Mouse (Mus musculus) myocyte (in vitro differentiated cells): ENCODE results near the gene Als2cr12. TPM values are rescaled to one million over a fixed set of nuclear protein-coding genes. Genes with fewer than 3 reads are reported as not detected.
A peak's percentile ranks its signal among the peaks of the same experiment; 100 is the strongest.

Experiments
- H3K27me3 ChIP-seq: one replicate; pipeline ENCODE4 v1.6.1; 2011; ENCODE audit not compliant: control insufficient read depth, insufficient read depth, insufficient read length
- H3K36me3 ChIP-seq: one replicate; pipeline ENCODE4 v1.6.1; 2011; ENCODE audit not compliant: control insufficient read depth, insufficient read depth
- H3K4me2 ChIP-seq: one replicate; pipeline ENCODE4 v1.6.1; 2011; ENCODE audit warnings: low read depth, control low read depth
- H3K4me3 ChIP-seq: one replicate; pipeline ENCODE4 v1.5.1; 2011; ENCODE audit warnings: mild to moderate bottlenecking, control low read depth, moderate library complexity
- H3K79me2 ChIP-seq: one replicate; pipeline ENCODE4 v1.6.1; 2011; ENCODE audit not compliant: control insufficient read depth, insufficient read depth
- H3ac ChIP-seq: one replicate; pipeline ENCODE4 v1.6.1; 2011; ENCODE audit not compliant: control insufficient read depth, insufficient read length
- CEBPB ChIP-seq: IDR thresholded peaks from 2 replicates; pipeline ENCODE4 v1.6.1; 2011; ENCODE audit warnings: mild to moderate bottlenecking, moderate library complexity; ENCODE audit not compliant: poor library complexity, insufficient read depth, severe bottlenecking
- E2F4 ChIP-seq: IDR thresholded peaks from one replicate; pipeline ENCODE4 v1.6.1; 2011; ENCODE audit warnings: mild to moderate bottlenecking, control low read depth, moderate library complexity; ENCODE audit not compliant: insufficient read depth
- MAX ChIP-seq: IDR thresholded peaks from one replicate; pipeline ENCODE4 v1.6.1; 2011; ENCODE audit warnings: low read depth, mild to moderate bottlenecking, control low read depth
- MYOD1 ChIP-seq, 3 experiments: IDR thresholded peaks; one replicate each; pipeline ENCODE4 v1.6.1; 2011; ENCODE audit warnings: control low read depth in 2 of 3, low read depth in 2 of 3, mild to moderate bottlenecking in 2 of 3, moderate library complexity in 1 of 3; ENCODE audit not compliant: insufficient read length in 2 of 3, control insufficient read depth in 1 of 3
- MYOG ChIP-seq, 3 experiments: IDR thresholded peaks; one replicate each; pipeline ENCODE4 v1.6.1; 2011; ENCODE audit warnings: control low read depth in 2 of 3, low read depth in 2 of 3, mild to moderate bottlenecking in 2 of 3; ENCODE audit not compliant: insufficient read length in 2 of 3, control insufficient read depth in 1 of 3, insufficient read depth in 1 of 3
- POLR2A ChIP-seq: IDR thresholded peaks from one replicate; pipeline ENCODE4 v1.6.1; 2011; ENCODE audit warnings: low read depth, mild to moderate bottlenecking, control low read depth, moderate library complexity; ENCODE audit not compliant: insufficient read length
- POLR2AphosphoS2 ChIP-seq: IDR thresholded peaks from one replicate; pipeline ENCODE4 v1.6.1; 2011; ENCODE audit warnings: low read depth, control low read depth; ENCODE audit not compliant: insufficient read length
- REST ChIP-seq: IDR thresholded peaks from one replicate; pipeline ENCODE4 v1.6.1; 2011; ENCODE audit warnings: mild to moderate bottlenecking, control low read depth, moderate library complexity; ENCODE audit not compliant: insufficient read depth, insufficient read length
- SRF ChIP-seq: IDR thresholded peaks from one replicate; pipeline ENCODE4 v1.6.1; 2011; ENCODE audit warnings: low read depth; ENCODE audit not compliant: control insufficient read depth, insufficient read length
- TCF12 ChIP-seq: IDR thresholded peaks from one replicate; pipeline ENCODE4 v1.6.1; 2011; ENCODE audit warnings: mild to moderate bottlenecking, control low read depth; ENCODE audit not compliant: poor library complexity, insufficient read depth, severe bottlenecking
- TCF3 ChIP-seq: IDR thresholded peaks from one replicate; pipeline ENCODE4 v1.6.1; 2011; ENCODE audit warnings: low read depth, control low read depth; ENCODE audit not compliant: insufficient read length
- USF1 ChIP-seq: IDR thresholded peaks from one replicate; pipeline ENCODE4 v1.6.1; 2011; ENCODE audit warnings: low read depth, mild to moderate bottlenecking, control low read depth, moderate library complexity
- polyA plus RNA-seq: library from polyadenylated mRNA; unstranded; fragments of >200 nt; fragmentation: generic; extraction: Trizol; gene quantifications from one replicate; pipeline ENCODE4 v1.2.1, GENCODE M21; 2012; ENCODE audit warnings: missing spikeins

Als2cr12 gene
- polyA plus RNA-seq, 1 experiment: 0.07 TPM

DNA sequence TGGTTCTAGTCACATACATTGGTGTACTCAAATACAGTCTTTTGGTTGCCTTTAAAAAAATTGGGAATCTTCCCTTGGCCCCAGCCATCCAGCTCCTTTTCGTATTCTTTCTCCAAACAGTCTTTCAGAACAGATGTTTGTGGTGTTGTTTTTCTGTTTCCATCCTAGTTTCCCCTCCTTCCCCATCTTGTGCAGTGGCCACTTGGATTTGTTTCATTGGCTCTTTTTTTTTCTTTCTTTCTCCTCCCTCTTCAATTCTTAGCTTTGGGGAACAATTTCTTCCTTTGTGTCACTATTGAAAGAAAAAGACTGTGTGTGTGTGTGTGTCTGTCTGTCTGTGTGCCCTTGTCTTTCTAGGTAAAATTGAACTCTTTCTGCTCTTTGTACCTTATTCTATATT is 18.6 kb upstream of the Als2cr12 start:
- TF ChIP-seq MYOG (IDR thresholded peaks at IDR 0.05; ENCODE audit: control insufficient read depth in 1 of 3, insufficient read depth in 1 of 3, insufficient read length in 2 of 3, low read depth in 2 of 3) (no peak), CEBPB (no peak), MYOD1 (IDR thresholded peaks at IDR 0.05; ENCODE audit: control insufficient read depth in 1 of 3, insufficient read length in 2 of 3, low read depth in 2 of 3) (no peak)
- H3ac ChIP-seq: no peak overlapping the region

GRCm38 (mm10) chr1:58713893-58714231 is 18.1 kb upstream of the Als2cr12 start:
- peaks cover 17% of the 10 kb centered on the region for H3K36me3 ChIP-seq
- peak overlapping the region; percentile 92 for H3K4me3 ChIP-seq
- H3K4me2 ChIP-seq: peak overlapping the region; percentile 83
- TF ChIP-seq TCF12: no peak
- no peak for TF ChIP-seq MAX
- TF ChIP-seq CEBPB: no peak
- TF ChIP-seq REST: no peak
- no peak for TF ChIP-seq USF1
- TF ChIP-seq MYOG (IDR thresholded peaks at IDR 0.05; ENCODE audit: control insufficient read depth in 1 of 3, insufficient read depth in 1 of 3, insufficient read length in 2 of 3, low read depth in 2 of 3): no peak
- no peak for TF ChIP-seq SRF
- TF ChIP-seq POLR2A: no peak
- TF ChIP-seq E2F4: no peak
- TF ChIP-seq POLR2AphosphoS2: no peak
- no peaks in the 10 kb centered on the region for H3K27me3 ChIP-seq
- peaks cover 45% of the 10 kb centered on the region for H3K79me2 ChIP-seq
- H3ac ChIP-seq: peak overlapping the region; percentile 85

More for the DNA sequence above, 18.6 kb upstream of the Als2cr12 start:
- Histone ChIP-seq H3K79me2 (peaks cover 45% of the 10 kb centered on the region), H3K4me2 (peak overlapping the region; percentile 83), H3K27me3 (no peaks in the 10 kb centered on the region), H3K4me3 (peak overlapping the region; percentile 92), H3K36me3 (peaks cover 17% of the 10 kb centered on the region)

GRCm38 (mm10) chr1:58713081-58713892 is 17.5 kb upstream of the Als2cr12 start:
- Histone ChIP-seq H3ac (peak overlapping the region; percentile 85), H3K27me3 (no peaks in the 10 kb centered on the region), H3K4me3 (peak overlapping the region; percentile 92), H3K4me2 (peak overlapping the region; percentile 83), H3K36me3 (peaks cover 17% of the 10 kb centered on the region), H3K79me2 (peaks cover 45% of the 10 kb centered on the region)
- TF ChIP-seq POLR2A (peak; percentile 49), MAX (no peak), POLR2AphosphoS2 (peak; percentile 23)

DNA sequence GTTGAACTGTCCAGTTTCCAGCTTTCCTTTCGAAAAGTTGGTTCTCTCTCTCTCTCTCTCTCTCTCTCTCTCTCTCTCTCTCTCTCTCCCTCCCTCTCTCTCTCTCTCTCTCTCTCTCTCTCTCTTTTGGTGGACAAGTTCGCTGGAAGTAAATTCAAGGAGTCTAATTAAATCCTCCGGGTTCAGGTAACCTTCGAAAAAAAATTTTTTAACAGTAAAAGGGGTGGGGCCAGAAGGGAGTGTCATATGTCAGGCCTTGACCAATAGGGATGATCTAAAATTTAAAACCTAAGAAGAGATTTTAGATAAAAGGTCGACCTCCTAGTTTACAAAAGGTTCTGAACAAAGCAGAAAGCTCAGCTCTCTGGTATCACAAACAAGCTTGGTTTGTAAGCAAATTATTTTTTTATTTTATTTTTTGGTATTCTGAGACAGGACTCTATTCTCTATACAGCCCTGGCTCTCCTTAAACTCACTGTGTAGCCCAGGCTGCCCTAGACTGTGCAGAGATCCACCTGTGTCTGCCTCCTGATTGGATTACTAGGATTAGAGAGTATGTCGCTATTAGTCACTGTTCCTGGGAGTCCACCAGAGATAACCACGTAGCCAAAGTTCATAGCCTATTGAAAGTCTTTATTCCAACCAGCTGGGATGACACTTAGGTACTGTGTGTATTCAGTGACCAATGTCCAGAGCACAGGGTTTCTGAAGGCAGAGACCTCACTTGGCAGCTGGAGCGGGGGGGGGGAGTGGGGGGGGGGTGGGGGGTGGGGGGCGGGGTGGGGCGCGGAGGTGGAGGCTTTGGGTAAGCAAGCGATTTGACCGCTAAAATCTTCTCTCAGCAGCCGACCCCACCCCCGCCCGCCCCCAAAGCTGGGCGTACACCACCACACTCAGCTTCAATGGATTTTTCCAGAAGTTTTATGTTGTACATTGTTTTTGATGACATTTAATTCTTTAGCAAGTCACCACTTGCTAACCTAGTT is 16.6 kb upstream of the Als2cr12 start:
- Histone ChIP-seq H3ac (peak overlapping the region; percentile 85), H3K36me3 (peaks cover 10% of the 10 kb centered on the region), H3K79me2 (peaks cover 37% of the 10 kb centered on the region), H3K27me3 (no peaks in the 10 kb centered on the region), H3K4me2 (peak overlapping the region; percentile 87), H3K4me3 (peak overlapping the region; percentile 92)
- TF ChIP-seq POLR2A: peak; percentile 36
- no peak for TF ChIP-seq POLR2AphosphoS2
- no peak for TF ChIP-seq TCF12
- no peak for TF ChIP-seq E2F4
- no peak for TF ChIP-seq TCF3
- TF ChIP-seq SRF: no peak
- peak; percentile 80 for TF ChIP-seq USF1

- H3ac ChIP-seq: peak within 1 kb of the TSS; percentile 61
- H3K36me3 ChIP-seq: peaks cover 9% of the 10 kb centered on the region
- peak within 1 kb of the TSS; percentile 92 for H3K4me3 ChIP-seq
- TF ChIP-seq MAX (no peak), TCF3 (no peak), MYOG (IDR thresholded peaks at IDR 0.05; ENCODE audit: control insufficient read depth in 1 of 3, insufficient read depth in 1 of 3, insufficient read length in 2 of 3, low read depth in 2 of 3) (no peak), REST (no peak), E2F4 (no peak), MYOD1 (IDR thresholded peaks at IDR 0.05; ENCODE audit: control insufficient read depth in 1 of 3, insufficient read length in 2 of 3, low read depth in 2 of 3) (peak in 1 of 3 experiments; percentile 7), USF1 (no peak), POLR2AphosphoS2 (peak; percentile 72), POLR2A (peak; percentile 81), CEBPB (no peak), TCF12 (no peak), SRF (no peak)
- no peaks in the 10 kb centered on the region for H3K27me3 ChIP-seq
- H3K79me2 ChIP-seq: peaks cover 31% of the 10 kb centered on the region
- H3K4me2 ChIP-seq: peak within 1 kb of the TSS; percentile 87
These were observed 15.7 kb upstream of the Als2cr12 start, which contains the start of gene Cflar for GRCm38 (mm10) chr1:58711365-58712016. Gene Cflar, plus strand, starts transcription at chr1:58711508.
